Mouse (Mus musculus): ENCODE measurements around the gene Cxcr4. TPM values are rescaled to one million over a fixed set of nuclear protein-coding genes. Genes with fewer than 3 reads are reported as not detected.

Gene Cxcr4
- polyA plus RNA-seq, 1 experiment: 4.3 TPM

DNA sequence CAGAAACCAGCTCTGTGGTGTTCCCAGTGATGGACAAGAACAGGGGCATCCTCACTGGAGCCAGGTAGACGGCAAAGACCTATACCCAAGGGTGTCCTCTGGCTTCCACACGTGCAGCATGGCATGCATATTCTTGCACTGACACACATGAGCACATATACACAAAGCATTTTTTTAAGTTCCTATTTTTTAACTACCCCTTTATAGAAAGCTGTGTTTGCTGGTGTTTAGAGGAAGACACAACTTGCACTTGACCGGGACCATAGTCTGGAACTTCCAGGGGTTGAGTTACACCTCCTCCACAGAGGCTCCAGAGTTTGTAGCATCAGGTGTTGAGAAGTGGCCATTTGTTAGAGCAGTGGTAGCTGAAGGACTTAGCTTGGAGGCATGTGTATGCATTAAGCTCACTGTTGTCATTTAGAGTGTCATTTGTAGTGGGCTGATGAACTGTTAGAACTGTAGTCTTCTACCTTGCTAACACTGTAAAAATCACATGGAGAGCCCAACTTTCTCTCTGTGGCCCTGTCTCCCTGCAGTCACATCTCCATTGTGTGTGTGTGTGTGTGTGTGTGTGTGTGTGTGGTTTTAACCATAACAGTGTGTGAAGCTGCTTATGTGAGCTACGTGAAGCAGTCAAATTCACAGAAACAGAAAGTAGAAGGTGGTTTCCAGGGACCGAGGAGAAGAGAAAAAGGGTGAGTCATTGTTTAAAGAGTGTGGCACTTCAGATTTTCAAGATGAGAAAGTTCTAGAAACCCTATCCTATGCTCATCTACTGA is 43.7 kb downstream of the Cxcr4 start:
- Histone ChIP-seq H3K27ac (ENCODE audit: insufficient read depth, low read length) (no peak overlapping the region), H3K4me3 (replicated peaks; ENCODE audit: insufficient read depth, low read depth, low read length) (no peak overlapping the region), H3K27me3 (ENCODE audit: control insufficient read depth, insufficient read depth, low read length) (no peaks in the 10 kb centered on the region), H3K4me1 (ENCODE audit: control insufficient read depth, insufficient read depth, low read length) (no peaks in the 10 kb centered on the region)
- DNase-seq: no peak
- 86% methylated on average over 5 of the region's 5 CpGs for WGBS
- no peak for TF ChIP-seq CTCF (IDR thresholded peaks at IDR 0.05; ENCODE audit: borderline replicate concordance, insufficient read depth, low read depth, low read length)
- no peak for TF ChIP-seq POLR2A (IDR thresholded peaks at IDR 0.05; ENCODE audit: borderline replicate concordance, insufficient read depth, low read length)

DNA sequence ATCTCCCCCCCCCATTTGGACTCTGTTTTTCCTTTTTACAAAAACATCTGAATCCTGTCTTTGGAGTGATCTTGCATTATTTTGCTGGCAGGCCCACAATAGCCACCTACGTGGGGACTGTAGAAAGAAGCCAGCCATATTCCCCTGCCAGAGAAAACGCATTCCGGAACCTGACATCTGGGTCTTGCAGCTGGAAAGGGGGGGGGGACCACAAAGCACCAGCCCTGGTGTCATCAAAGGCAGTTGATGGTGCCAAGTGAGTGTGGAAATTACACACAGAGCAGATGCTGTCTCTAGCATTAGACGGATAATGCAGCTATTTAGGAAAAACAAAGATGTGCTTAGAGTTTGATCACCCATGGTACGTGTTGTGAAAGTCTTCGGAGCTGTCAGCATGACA is 46.4 kb downstream of the Cxcr4 start:
- no peak overlapping the region for H3K4me3 ChIP-seq (replicated peaks; ENCODE audit: insufficient read depth, low read depth, low read length)
- no peak for TF ChIP-seq CTCF (IDR thresholded peaks at IDR 0.05; ENCODE audit: borderline replicate concordance, insufficient read depth, low read depth, low read length)
- no peak for TF ChIP-seq POLR2A (IDR thresholded peaks at IDR 0.05; ENCODE audit: borderline replicate concordance, insufficient read depth, low read length)
- no peaks in the 10 kb centered on the region for H3K27me3 ChIP-seq (ENCODE audit: control insufficient read depth, insufficient read depth, low read length)
- WGBS: 71% methylated on average over 6 of the region's 6 CpGs
- H3K4me1 ChIP-seq (ENCODE audit: control insufficient read depth, insufficient read depth, low read length): no peaks in the 10 kb centered on the region
- DNase-seq: no peak
- H3K27ac ChIP-seq (ENCODE audit: insufficient read depth, low read length): no peak overlapping the region

DNA sequence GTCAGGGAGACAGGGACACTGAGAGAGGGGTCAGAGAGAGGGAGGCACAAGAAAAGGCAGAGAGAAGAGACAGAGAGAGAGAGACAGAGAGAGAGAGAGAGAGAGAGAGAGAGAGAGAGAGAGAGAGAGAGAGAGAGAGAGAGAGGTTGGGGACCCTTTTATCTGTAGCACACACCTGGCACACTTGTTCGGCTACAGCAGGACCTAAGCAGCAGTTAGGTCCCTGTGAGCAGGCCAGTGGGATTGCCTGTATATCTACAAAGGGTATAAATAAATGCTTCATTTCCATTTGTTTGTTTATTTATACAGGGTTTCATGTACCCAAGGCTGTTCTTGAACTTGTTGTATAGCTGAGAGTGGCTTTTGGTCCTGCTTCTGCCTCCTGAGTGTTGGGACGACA is 49.0 kb downstream of the Cxcr4 start:
- no peaks in the 10 kb centered on the region for H3K4me1 ChIP-seq (ENCODE audit: control insufficient read depth, insufficient read depth, low read length)
- no peaks in the 10 kb centered on the region for H3K27me3 ChIP-seq (ENCODE audit: control insufficient read depth, insufficient read depth, low read length)
- TF ChIP-seq CTCF (IDR thresholded peaks at IDR 0.05; ENCODE audit: borderline replicate concordance, insufficient read depth, low read depth, low read length) (no peak), POLR2A (IDR thresholded peaks at IDR 0.05; ENCODE audit: borderline replicate concordance, insufficient read depth, low read length) (no peak)
- no peak overlapping the region for H3K27ac ChIP-seq (ENCODE audit: insufficient read depth, low read length)
- DNase-seq: no peak
- 97% methylated on average over 2 of the region's 2 CpGs for WGBS
- H3K4me3 ChIP-seq (replicated peaks; ENCODE audit: insufficient read depth, low read depth, low read length): no peak overlapping the region

DNA sequence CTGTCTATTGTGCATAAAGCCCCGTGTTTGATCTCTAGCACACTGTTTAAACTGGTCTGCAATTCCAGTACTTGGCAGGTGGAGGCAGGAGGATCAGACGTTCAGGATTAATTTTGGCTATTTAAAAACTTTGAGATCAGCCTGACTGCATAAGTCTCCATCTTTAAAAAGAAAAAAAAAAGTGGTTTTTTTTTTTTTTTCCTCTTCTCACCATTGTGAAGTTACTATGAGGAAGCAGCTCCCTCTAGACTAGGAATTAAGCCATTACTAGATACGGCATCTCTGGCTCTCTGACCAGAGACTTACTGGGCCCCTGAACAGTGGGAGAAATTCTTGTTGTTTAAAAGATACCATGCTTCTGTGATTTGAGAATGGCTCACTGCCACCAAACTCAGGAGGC is 49.5 kb downstream of the Cxcr4 start:
- DNase-seq: no peak

DNA sequence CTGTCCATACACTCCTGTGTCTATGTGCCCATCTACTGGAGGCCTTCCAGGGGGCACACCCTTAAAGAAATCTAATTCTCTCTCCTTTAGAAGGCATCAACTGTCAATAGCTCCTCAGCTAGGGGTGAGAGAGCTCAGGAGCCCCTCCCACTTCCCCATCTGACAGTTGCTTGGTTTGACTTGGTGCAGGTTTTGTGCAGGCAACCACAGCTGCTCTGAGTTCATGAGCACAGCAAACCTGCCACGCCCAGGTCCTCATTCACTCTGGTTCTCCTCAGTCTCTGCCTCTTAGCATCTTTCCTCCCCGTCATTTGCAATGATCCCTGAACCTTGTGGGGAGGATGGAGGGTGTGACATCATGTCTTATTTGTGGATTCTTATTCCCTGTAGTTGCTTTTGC is 51.9 kb downstream of the Cxcr4 start:
- H3K27ac ChIP-seq (ENCODE audit: insufficient read depth, low read length): no peak overlapping the region
- no peak for TF ChIP-seq POLR2A (IDR thresholded peaks at IDR 0.05; ENCODE audit: borderline replicate concordance, insufficient read depth, low read length)
- TF ChIP-seq CTCF (IDR thresholded peaks at IDR 0.05; ENCODE audit: borderline replicate concordance, insufficient read depth, low read depth, low read length): no peak
- no peaks in the 10 kb centered on the region for H3K4me1 ChIP-seq (ENCODE audit: control insufficient read depth, insufficient read depth, low read length)
- 94% methylated on average over 2 of the region's 2 CpGs for WGBS
- H3K27me3 ChIP-seq (ENCODE audit: control insufficient read depth, insufficient read depth, low read length): no peaks in the 10 kb centered on the region
- no peak for DNase-seq
- H3K4me3 ChIP-seq (replicated peaks; ENCODE audit: insufficient read depth, low read depth, low read length): no peak overlapping the region

More for the DNA sequence above, 49.5 kb downstream of the Cxcr4 start:
- Histone ChIP-seq H3K27me3 (ENCODE audit: control insufficient read depth, insufficient read depth, low read length) (no peaks in the 10 kb centered on the region), H3K4me1 (ENCODE audit: control insufficient read depth, insufficient read depth, low read length) (no peaks in the 10 kb centered on the region), H3K27ac (ENCODE audit: insufficient read depth, low read length) (no peak overlapping the region), H3K4me3 (replicated peaks; ENCODE audit: insufficient read depth, low read depth, low read length) (no peak overlapping the region)
- TF ChIP-seq CTCF (IDR thresholded peaks at IDR 0.05; ENCODE audit: borderline replicate concordance, insufficient read depth, low read depth, low read length) (no peak), POLR2A (IDR thresholded peaks at IDR 0.05; ENCODE audit: borderline replicate concordance, insufficient read depth, low read length) (no peak)
- WGBS: 72% methylated on average over 3 of the region's 3 CpGs

DNA sequence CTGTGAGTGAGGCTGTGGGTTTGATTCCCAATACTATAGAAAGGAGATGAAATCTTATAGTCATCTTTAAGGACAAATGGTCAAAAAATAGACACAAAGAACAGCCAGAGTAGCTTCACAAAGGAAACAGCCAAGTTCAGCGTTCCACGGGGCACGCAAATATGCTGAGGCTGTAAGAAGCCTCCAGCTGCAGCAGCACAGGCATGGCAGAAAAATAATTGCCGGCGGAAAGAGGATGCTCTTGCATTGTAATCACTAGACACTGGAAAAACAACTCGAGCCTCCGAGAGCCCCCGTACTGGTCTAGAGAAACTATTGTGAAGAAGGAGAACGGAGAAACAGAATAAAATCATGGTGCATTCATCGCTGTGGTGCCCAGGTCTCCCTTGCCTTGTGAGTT is 52.5 kb downstream of the Cxcr4 start:
- no peak overlapping the region for H3K4me3 ChIP-seq (replicated peaks; ENCODE audit: insufficient read depth, low read depth, low read length)
- WGBS: 55% methylated on average over 10 of the region's 10 CpGs

More for the DNA sequence above, 52.5 kb downstream of the Cxcr4 start:
- Histone ChIP-seq H3K4me1 (ENCODE audit: control insufficient read depth, insufficient read depth, low read length) (no peaks in the 10 kb centered on the region), H3K27me3 (ENCODE audit: control insufficient read depth, insufficient read depth, low read length) (no peaks in the 10 kb centered on the region), H3K27ac (ENCODE audit: insufficient read depth, low read length) (no peak overlapping the region)
- TF ChIP-seq POLR2A (IDR thresholded peaks at IDR 0.05; ENCODE audit: borderline replicate concordance, insufficient read depth, low read length) (no peak), CTCF (IDR thresholded peaks at IDR 0.05; ENCODE audit: borderline replicate concordance, insufficient read depth, low read depth, low read length) (no peak)
- no peak for DNase-seq

Other genes with a start within 250 kb of the Cxcr4 start
- gene Mcm6, start 232.6 kb downstream of the Cxcr4 start, polyA plus RNA-seq (2012; rRNA removed): 4.5 and 5.1 TPM in 2 replicates
- gene Dars, start 174.9 kb downstream of the Cxcr4 start, polyA plus RNA-seq (2012; rRNA removed): 44.8 and 45.4 TPM in 2 replicates